Mouse (Mus musculus): ENCODE data around the gene Zfyve19.

- TF ChIP-seq POLR2A (IDR thresholded peaks at IDR 0.05; ENCODE audit: low read depth, low read length) (no peak), CTCF (IDR thresholded peaks at IDR 0.05; ENCODE audit: extremely low read depth, insufficient read length, insufficient replicate concordance, low read depth, low read length) (no peak)
These were observed 21.6 kb downstream of the Zfyve19 start, which contains the start of gene Ppp1r14d for GRCm38 (mm10) chr2:119229775-119230704.

Data from small intestine, adult 2 months (tissue).